Mouse (Mus musculus): ENCODE measurements around the gene Agrn. TPM values are rescaled to one million over a fixed set of nuclear protein-coding genes. Genes with fewer than 3 reads are reported as not detected.
A peak's percentile ranks its signal among the peaks of the same experiment; 100 is the strongest.

Gene Agrn
- polyA plus RNA-seq, 1 experiment from 2014 or later: 94.4 TPM

DNA sequence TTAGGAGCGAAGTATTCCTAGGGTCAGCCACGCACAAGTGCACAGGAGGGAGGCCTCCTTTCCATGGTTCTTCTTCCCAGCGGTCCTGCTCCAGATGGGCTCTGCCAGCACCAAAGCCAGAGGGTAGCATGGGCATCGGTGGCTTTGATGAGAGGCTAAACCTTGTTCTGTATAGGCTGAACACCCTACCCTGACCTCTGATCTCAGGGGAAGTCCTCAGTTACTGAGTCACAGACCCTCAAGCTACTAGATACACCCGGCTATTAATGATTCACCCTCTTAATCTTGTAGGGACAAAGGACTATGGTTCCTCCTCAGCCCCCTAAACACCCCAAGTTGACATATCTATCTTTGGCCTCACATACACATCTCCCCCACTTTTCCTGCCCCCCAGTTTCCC lies 3.4 kb downstream of the Agrn start:
- Histone ChIP-seq H3K36me3 (ENCODE audit: control insufficient read depth, insufficient read depth, low read length) (peaks cover 3% of the 10 kb centered on the region; the same call in 1 of the 2 replicates), H3K27ac (ENCODE audit: low read depth, low read length) (no peak overlapping the region), H3K27me3 (replicated peaks; ENCODE audit: control insufficient read depth, insufficient read depth, low read length) (no peaks in the 10 kb centered on the region), H3K9me3 (ENCODE audit: control insufficient read depth, low read length) (no peaks in the 10 kb centered on the region), H3K4me1 (ENCODE audit: control insufficient read depth, insufficient read depth, low read depth, low read length) (peaks cover 42% of the 10 kb centered on the region), H3K9ac (ENCODE audit: low read depth, low read length) (no peak overlapping the region), H3K4me3 (ENCODE audit: low read length) (no peak overlapping the region), H3K4me2 (ENCODE audit: low read length) (no peak overlapping the region)
- no peak for ATAC-seq
- WGBS: 53% methylated on average over 5 of the region's 5 CpGs

DNA sequence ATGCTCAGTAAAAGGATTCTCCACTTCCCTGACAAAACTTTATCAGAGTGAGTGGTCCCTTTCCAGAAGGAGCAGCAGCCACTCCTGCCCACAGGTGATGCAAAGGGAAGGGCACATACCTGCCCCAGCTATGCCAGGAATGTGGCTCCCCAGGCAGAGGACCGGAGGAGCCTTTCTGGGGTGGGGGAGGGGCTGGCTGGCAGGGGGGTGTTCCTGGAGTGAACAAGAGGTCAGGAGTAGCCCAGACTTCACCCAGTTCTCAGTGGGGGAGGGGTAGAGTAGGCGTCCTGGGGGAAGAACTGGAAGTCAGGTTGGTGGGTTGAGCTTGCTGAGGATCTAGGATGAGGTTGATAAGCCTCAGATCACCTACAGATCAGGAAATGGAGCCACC lies 4.1 kb downstream of the Agrn start:
- H3K4me2 ChIP-seq (ENCODE audit: low read length): no peak overlapping the region
- no peak overlapping the region for H3K9ac ChIP-seq (ENCODE audit: low read depth, low read length)
- WGBS: 16% methylated on average over 2 of the region's 2 CpGs
- no peaks in the 10 kb centered on the region for H3K9me3 ChIP-seq (ENCODE audit: control insufficient read depth, low read length)
- H3K27ac ChIP-seq (ENCODE audit: low read depth, low read length): no peak overlapping the region
- ATAC-seq: no peak
- H3K4me3 ChIP-seq (ENCODE audit: low read length): no peak overlapping the region
- H3K27me3 ChIP-seq (replicated peaks; ENCODE audit: control insufficient read depth, insufficient read depth, low read length): no peaks in the 10 kb centered on the region
- peaks cover 50% of the 10 kb centered on the region for H3K4me1 ChIP-seq (ENCODE audit: control insufficient read depth, insufficient read depth, low read depth, low read length)
- peaks cover 3% of the 10 kb centered on the region; the same call in 1 of the 2 replicates for H3K36me3 ChIP-seq (ENCODE audit: control insufficient read depth, insufficient read depth, low read length)

- Histone ChIP-seq H3K36me3 (ENCODE audit: control insufficient read depth, insufficient read depth, low read length) (peaks cover 3% of the 10 kb centered on the region; the same call in 1 of the 2 replicates), H3K9me3 (ENCODE audit: control insufficient read depth, low read length) (no peaks in the 10 kb centered on the region), H3K4me3 (ENCODE audit: low read length) (no peak overlapping the region), H3K9ac (ENCODE audit: low read depth, low read length) (peak overlapping the region; percentile 25), H3K27me3 (replicated peaks; ENCODE audit: control insufficient read depth, insufficient read depth, low read length) (no peaks in the 10 kb centered on the region), H3K27ac (ENCODE audit: low read depth, low read length) (peak overlapping the region; percentile 60), H3K4me2 (ENCODE audit: low read length) (peak overlapping the region; percentile 2), H3K4me1 (ENCODE audit: control insufficient read depth, insufficient read depth, low read depth, low read length) (peaks cover 54% of the 10 kb centered on the region)
- WGBS: 50% methylated on average over 8 of the region's 8 CpGs
- peak; percentile 38; the same call in 1 of the 2 replicates for ATAC-seq
These were observed 4.7 kb downstream of the Agrn start for GRCm38 (mm10) chr4:156192421-156193199.

DNA sequence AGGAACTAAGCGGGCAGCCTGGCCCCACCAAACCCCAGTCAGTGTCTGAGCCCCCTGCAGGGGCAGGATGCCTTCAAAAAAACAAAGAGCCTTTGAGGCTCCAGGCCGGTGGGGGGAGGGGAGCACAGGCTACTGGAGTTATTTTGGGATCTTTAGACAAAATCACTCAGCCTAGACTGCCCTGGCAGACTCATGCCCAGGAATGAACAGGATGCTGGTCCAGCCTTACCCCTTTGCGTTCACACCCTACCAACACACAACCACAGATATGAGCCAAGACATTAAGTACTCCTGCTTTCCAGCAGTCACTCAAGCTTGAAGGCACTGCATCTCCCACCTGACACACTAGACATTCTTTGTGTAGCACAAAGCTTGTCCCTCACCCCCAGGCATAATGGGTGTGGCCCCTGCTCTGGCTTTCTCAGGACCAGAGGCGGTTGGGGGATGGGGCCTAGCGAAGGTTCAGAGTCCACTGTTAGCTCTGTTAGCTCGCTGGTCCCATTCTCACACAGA lies 8.4 kb downstream of the Agrn start:
- WGBS: 8% methylated on average over 6 of the region's 6 CpGs
- peaks cover 3% of the 10 kb centered on the region; the same call in 1 of the 2 replicates for H3K36me3 ChIP-seq (ENCODE audit: control insufficient read depth, insufficient read depth, low read length)
- H3K27me3 ChIP-seq (replicated peaks; ENCODE audit: control insufficient read depth, insufficient read depth, low read length): no peaks in the 10 kb centered on the region
- no peaks in the 10 kb centered on the region for H3K9me3 ChIP-seq (ENCODE audit: control insufficient read depth, low read length)
- peak overlapping the region; percentile 30; the same call in 1 of the 2 replicates for H3K9ac ChIP-seq (ENCODE audit: low read depth, low read length)
- ATAC-seq: peak; percentile 21
- no peak overlapping the region for H3K4me3 ChIP-seq (ENCODE audit: low read length)
- H3K4me1 ChIP-seq (ENCODE audit: control insufficient read depth, insufficient read depth, low read depth, low read length): peaks cover 70% of the 10 kb centered on the region
- H3K27ac ChIP-seq (ENCODE audit: low read depth, low read length): peak overlapping the region; percentile 51
- H3K4me2 ChIP-seq (ENCODE audit: low read length): peak overlapping the region; percentile 30

DNA sequence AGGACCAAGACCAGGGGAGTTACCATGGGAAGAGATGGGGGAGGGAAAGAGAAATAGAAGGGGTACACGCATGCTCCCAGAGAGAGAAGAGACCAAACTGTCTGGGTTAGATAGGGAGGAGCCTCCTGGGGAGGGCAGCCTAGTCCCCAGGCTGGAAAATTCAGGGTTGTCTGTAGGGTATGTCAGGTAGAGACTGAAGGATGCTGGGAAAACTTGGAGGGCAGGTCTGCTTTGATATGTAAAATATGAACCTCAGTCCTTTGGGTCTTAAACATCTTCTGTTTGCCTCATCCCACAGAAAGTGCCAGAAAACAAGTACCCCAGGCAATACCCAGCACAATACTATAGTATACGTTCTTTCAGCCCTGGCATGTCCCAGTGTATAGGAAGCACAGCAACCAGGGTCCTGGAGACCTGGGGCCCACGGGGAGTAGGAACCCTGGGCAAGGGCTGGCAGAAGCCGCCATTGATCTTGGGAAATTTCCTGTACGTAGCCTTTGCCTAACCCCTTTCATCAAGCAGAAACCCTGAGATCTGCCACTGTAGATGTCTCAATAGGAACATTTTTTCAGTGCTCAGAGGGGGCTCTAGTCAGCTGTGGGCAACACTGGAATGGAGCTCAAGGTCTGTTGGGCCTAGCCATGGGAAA lies 9.0 kb downstream of the Agrn start:
- Histone ChIP-seq H3K4me3 (ENCODE audit: low read length) (no peak overlapping the region), H3K9me3 (ENCODE audit: control insufficient read depth, low read length) (no peaks in the 10 kb centered on the region), H3K9ac (ENCODE audit: low read depth, low read length) (peak overlapping the region; percentile 3; the same call in 1 of the 2 replicates), H3K4me2 (ENCODE audit: low read length) (no peak overlapping the region; the same call in 1 of the 2 replicates), H3K27ac (ENCODE audit: low read depth, low read length) (peak overlapping the region; percentile 51), H3K36me3 (ENCODE audit: control insufficient read depth, insufficient read depth, low read length) (peaks cover 3% of the 10 kb centered on the region; the same call in 1 of the 2 replicates), H3K27me3 (replicated peaks; ENCODE audit: control insufficient read depth, insufficient read depth, low read length) (no peaks in the 10 kb centered on the region), H3K4me1 (ENCODE audit: control insufficient read depth, insufficient read depth, low read depth, low read length) (peaks cover 69% of the 10 kb centered on the region)
- no peak for ATAC-seq
- 31% methylated on average over 5 of the region's 5 CpGs for whole genome bisulfite sequencing

GRCm38 (mm10) chr4:156185950-156186850 lies 11.1 kb downstream of the Agrn start:
- Histone ChIP-seq H3K9ac (ENCODE audit: low read depth, low read length) (peak overlapping the region; percentile 83), H3K27ac (ENCODE audit: low read depth, low read length) (peak overlapping the region; percentile 90), H3K4me2 (ENCODE audit: low read length) (peak overlapping the region; percentile 71), H3K4me3 (ENCODE audit: low read length) (peak overlapping the region; percentile 50), H3K27me3 (replicated peaks; ENCODE audit: control insufficient read depth, insufficient read depth, low read length) (no peaks in the 10 kb centered on the region), H3K9me3 (ENCODE audit: control insufficient read depth, low read length) (no peaks in the 10 kb centered on the region), H3K36me3 (ENCODE audit: control insufficient read depth, insufficient read depth, low read length) (peaks cover 3% of the 10 kb centered on the region; the same call in 1 of the 2 replicates), H3K4me1 (ENCODE audit: control insufficient read depth, insufficient read depth, low read depth, low read length) (peaks cover 80% of the 10 kb centered on the region)
- ATAC-seq: peak; percentile 47
- 1% methylated on average over 31 of the region's 31 CpGs for WGBS

DNA sequence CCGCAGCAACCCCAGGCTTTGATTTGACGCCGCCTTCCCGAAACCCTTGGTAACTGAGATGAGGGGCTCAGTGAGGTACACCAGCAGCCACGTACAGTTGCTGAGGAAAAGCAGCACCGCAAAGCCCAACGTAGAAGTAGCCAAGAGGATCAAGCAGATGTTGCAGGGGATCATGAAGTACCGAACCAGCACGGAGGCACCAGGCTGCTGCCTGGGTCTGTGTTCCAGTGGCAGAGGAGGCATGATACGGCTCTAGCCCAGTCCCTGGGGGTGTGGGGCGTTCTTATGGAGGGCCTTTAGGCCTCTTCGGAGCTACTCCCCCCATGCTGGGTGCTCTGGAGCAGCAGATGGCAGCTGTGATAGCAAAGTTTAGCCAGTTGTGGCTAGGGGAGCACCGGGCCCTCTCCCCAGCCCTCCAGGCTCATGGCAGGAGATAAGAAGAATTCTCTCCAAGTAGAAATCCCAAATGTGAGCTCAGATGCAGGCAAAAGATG lies 11.8 kb downstream of the Agrn start:
- Histone ChIP-seq H3K4me1 (ENCODE audit: control insufficient read depth, insufficient read depth, low read depth, low read length) (peaks cover 80% of the 10 kb centered on the region), H3K4me3 (ENCODE audit: low read length) (peak overlapping the region; percentile 50), H3K9me3 (ENCODE audit: control insufficient read depth, low read length) (no peaks in the 10 kb centered on the region), H3K36me3 (ENCODE audit: control insufficient read depth, insufficient read depth, low read length) (peaks cover under 1% of the 10 kb centered on the region; the same call in 1 of the 2 replicates), H3K27me3 (replicated peaks; ENCODE audit: control insufficient read depth, insufficient read depth, low read length) (no peaks in the 10 kb centered on the region), H3K27ac (ENCODE audit: low read depth, low read length) (peak overlapping the region; percentile 90), H3K4me2 (ENCODE audit: low read length) (peak overlapping the region; percentile 71), H3K9ac (ENCODE audit: low read depth, low read length) (peak overlapping the region; percentile 83)
- WGBS: 35% methylated on average over 13 of the region's 13 CpGs
- ATAC-seq: peak; percentile 13

GRCm38 (mm10) chr4:156184291-156184954 lies 12.9 kb downstream of the Agrn start:
- 65% methylated on average over 7 of the region's 7 CpGs for WGBS
- peak overlapping the region; percentile 83 for H3K9ac ChIP-seq (ENCODE audit: low read depth, low read length)
- peak; percentile 10; the same call in 1 of the 2 replicates for ATAC-seq
- H3K4me2 ChIP-seq (ENCODE audit: low read length): peak overlapping the region; percentile 71
- peaks cover under 1% of the 10 kb centered on the region; the same call in 1 of the 2 replicates for H3K36me3 ChIP-seq (ENCODE audit: control insufficient read depth, insufficient read depth, low read length)
- no peaks in the 10 kb centered on the region for H3K27me3 ChIP-seq (replicated peaks; ENCODE audit: control insufficient read depth, insufficient read depth, low read length)
- H3K27ac ChIP-seq (ENCODE audit: low read depth, low read length): peak overlapping the region; percentile 90
- peak overlapping the region; percentile 50 for H3K4me3 ChIP-seq (ENCODE audit: low read length)
- no peaks in the 10 kb centered on the region for H3K9me3 ChIP-seq (ENCODE audit: control insufficient read depth, low read length)
- peaks cover 75% of the 10 kb centered on the region for H3K4me1 ChIP-seq (ENCODE audit: control insufficient read depth, insufficient read depth, low read depth, low read length)

Data from hindbrain, embryonic 16.5 days (tissue).